1 mouse cellular context compared by ENCODE assay signal in genomic region chr13:69611398-69612174, GRCm38 (mm10).
A peak's percentile ranks its signal among the peaks of the same experiment; 100 is the strongest.
TF ChIP-seq lines count a peak whose summit lies in the region.

TSS of gene Srd5a1 (minus strand) at chr13:69611442.

TF ChIP-seq in CH12.LX, 34 proteins besides CTCF, POLR2A, EP300 and RAD21 (continued from another document):
- TF ChIP-seq MXI1 (IDR thresholded peaks at IDR 0.05; ENCODE audit: low read depth, low read length) (peak; percentile 99), GABPA (IDR thresholded peaks at IDR 0.05; ENCODE audit: insufficient replicate concordance, low read depth, low read length) (no peak), ZNF384 (IDR thresholded peaks at IDR 0.05; ENCODE audit: low read depth, low read length) (no peak), PAX5 (IDR thresholded peaks at IDR 0.05; ENCODE audit: low read length) (no peak), ETS1 (conservative IDR thresholded peaks at IDR 0.05; ENCODE audit: low read depth, low read length) (no peak), MAFK (IDR thresholded peaks at IDR 0.05; ENCODE audit: insufficient replicate concordance, low read length) (no peak), BHLHE40 (IDR thresholded peaks at IDR 0.05; ENCODE audit: low read depth, low read length) (peak; percentile 84), NRF1 (IDR thresholded peaks at IDR 0.05; ENCODE audit: low read depth, low read length) (peak; percentile 99), CHD1 (IDR thresholded peaks at IDR 0.05; ENCODE audit: low read depth, low read length) (no peak), NELFE (IDR thresholded peaks at IDR 0.05; ENCODE audit: low read depth, low read length) (peak; percentile 74), MEF2A (IDR thresholded peaks at IDR 0.05; ENCODE audit: borderline replicate concordance, low read depth, low read length) (no peak), KAT2A (IDR thresholded peaks at IDR 0.05; ENCODE audit: insufficient replicate concordance, low read length) (peak; percentile 69; the same call in 1 of the 2 replicates)
TF ChIP-seq in CH12.LX: peak in this region for 16.
